Comparison of ENCODE assay signal across 8 mouse cellular contexts in genomic region chr17:35045807-35046680, GRCm38 (mm10). TPM values are rescaled to one million over a fixed set of nuclear protein-coding genes. Genes with fewer than 3 reads are reported as not detected.
DNase-seq lines count a peak whose midpoint lies in the region; ATAC-seq and TF ChIP-seq lines count a peak whose summit lies in the region.

No protein-coding gene starts in this region.

- TF ChIP-seq CTCF in heart, postnatal 0 days (IDR thresholded peaks at IDR 0.05; ENCODE audit: low read depth) = no peak
- TF ChIP-seq CTCF in MEL (IDR thresholded peaks at IDR 0.05 in 2 of 3, conservative IDR thresholded peaks at IDR 0.05 in 1 of 3; ENCODE audit: control insufficient read depth in 1 of 3, insufficient read depth in 1 of 3, low read depth in 2 of 3, low read length in 3 of 3, poor library complexity in 1 of 3, severe bottlenecking in 1 of 3) = no peak

- no peak for TF ChIP-seq EP300 in heart, postnatal 0 days (IDR thresholded peaks at IDR 0.05; ENCODE audit: low read depth)
- TF ChIP-seq EP300 in MEL (IDR thresholded peaks at IDR 0.05; ENCODE audit: low read depth in 1 of 2, low read length in 2 of 2) = 0 out of 4 replicates have a peak, but pooled peaks of 1 of the 2 experiments have one; percentile 42

- no peak for DNase-seq in heart, postnatal 0 days (ENCODE audit: low spot score)
- no peak for DNase-seq in heart, postnatal 4 days
- peak; percentile 57 for DNase-seq in MEL (ENCODE audit: low read depth, low spot score)
- DNase-seq in frontal cortex, postnatal 14 days (ENCODE audit: low spot score in 2 of 2) = no peak
- no peak for DNase-seq in cerebellum, adult 9-11 months
- no peak for DNase-seq in gastrocnemius, postnatal 36 days

- H3K4me3 ChIP-seq in heart, postnatal 0 days (ENCODE audit: low read depth, low read length) = peak overlapping the region; percentile 61
- peak overlapping the region; percentile 47 to 53 for H3K4me3 ChIP-seq in MEL (ENCODE audit: control insufficient read depth in 1 of 2, insufficient read depth in 1 of 2, low read depth in 2 of 2, low read length in 2 of 2)
- peak overlapping the region; percentile 48 for H3K4me3 ChIP-seq in forebrain, embryonic 15.5 days
- peak overlapping the region; percentile 76 for H3K4me3 ChIP-seq in liver, embryonic 16.5 days (ENCODE audit: low read depth, low read length)

- H3K9ac ChIP-seq in heart, postnatal 0 days (replicated peaks; ENCODE audit: low read depth, low read length) = peak overlapping the region; percentile 77
- peak overlapping the region; percentile 85 for H3K9ac ChIP-seq in MEL (ENCODE audit: control insufficient read depth, low read depth, low read length, poor library complexity, severe bottlenecking)
- H3K9ac ChIP-seq in forebrain, embryonic 15.5 days (replicated peaks) = peak overlapping the region; percentile 65
- peak overlapping the region; percentile 93 for H3K9ac ChIP-seq in liver, embryonic 16.5 days (ENCODE audit: low read depth, low read length)

- H3K27me3 ChIP-seq in heart, postnatal 0 days (ENCODE audit: control insufficient read depth, insufficient read depth, low read length) = no peaks in the 10 kb centered on the region
- no peaks in the 10 kb centered on the region for H3K27me3 ChIP-seq in MEL (ENCODE audit: control insufficient read depth in 1 of 2, insufficient read depth in 2 of 2, low read length in 2 of 2)
- H3K27me3 ChIP-seq in forebrain, embryonic 15.5 days = no peaks in the 10 kb centered on the region
- no peaks in the 10 kb centered on the region for H3K27me3 ChIP-seq in liver, embryonic 16.5 days (ENCODE audit: control insufficient read depth, insufficient read depth, low read depth, low read length)

- H3K27ac ChIP-seq in heart, postnatal 0 days (ENCODE audit: low read depth) = peak overlapping the region; percentile 93
- H3K27ac ChIP-seq in MEL (ENCODE audit: control insufficient read depth, low read depth, low read length) = peak overlapping the region; percentile 91
- H3K27ac ChIP-seq in forebrain, embryonic 15.5 days (replicated peaks) = peak overlapping the region; percentile 63
- peak overlapping the region; percentile 93 for H3K27ac ChIP-seq in liver, embryonic 16.5 days (ENCODE audit: low read length)

- H3K36me3 ChIP-seq in heart, postnatal 0 days (replicated peaks; ENCODE audit: control insufficient read depth, insufficient read depth, low read length) = no peaks in the 10 kb centered on the region
- peaks cover 0 to 28% of the 10 kb centered on the region in 2 experiments; a peak in 2 of 4 replicates for H3K36me3 ChIP-seq in MEL (ENCODE audit: control insufficient read depth in 1 of 2, insufficient read depth in 2 of 2, low read length in 2 of 2)
- H3K36me3 ChIP-seq in forebrain, embryonic 15.5 days = no peaks in the 10 kb centered on the region
- H3K36me3 ChIP-seq in liver, embryonic 16.5 days (ENCODE audit: control insufficient read depth, insufficient read depth) = no peaks in the 10 kb centered on the region

- peak; percentile 43 to 67; a peak in 3 of 4 replicates for TF ChIP-seq POLR2A in MEL (IDR thresholded peaks at IDR 0.05; ENCODE audit: control insufficient read depth in 1 of 2, insufficient read depth in 1 of 2, low read depth in 1 of 2, low read length in 2 of 2, poor library complexity in 1 of 2)

- 4% methylated on average over 48 of the region's 48 CpGs for WGBS in heart, postnatal 0 days
- 6% methylated on average over 48 of the region's 48 CpGs for WGBS in forebrain, embryonic 15.5 days
- 2% methylated on average over 48 of the region's 48 CpGs for WGBS in liver, embryonic 16.5 days (ENCODE audit: insufficient replicate concordance)

- no peak for TF ChIP-seq RAD21 in MEL (IDR thresholded peaks at IDR 0.05; ENCODE audit: low read depth, low read length)

- peak overlapping the region; percentile 96 for H3K4me2 ChIP-seq in heart, postnatal 0 days (ENCODE audit: low read depth, low read length)
- peak overlapping the region; percentile 84 for H3K4me2 ChIP-seq in forebrain, embryonic 15.5 days (replicated peaks)
- peak overlapping the region; percentile 99 for H3K4me2 ChIP-seq in liver, embryonic 16.5 days (ENCODE audit: low read depth, low read length)

- peaks cover 13% of the 10 kb centered on the region for H3K79me2 ChIP-seq in MEL (ENCODE audit: control insufficient read depth, insufficient read depth, low read length, poor library complexity)

- ATAC-seq in heart, postnatal 0 days (ENCODE audit: insufficient read depth, low read depth) = peak; percentile 52; the same call in 1 of the 2 replicates
- peak; percentile 79 for ATAC-seq in forebrain, embryonic 15.5 days (replicated peaks)
- ATAC-seq in liver, embryonic 16.5 days (ENCODE audit: low read depth) = no peak

- intact Hi-C loops in gastrocnemius, postnatal 36 days (cut with DNase I) = no loop called here

- H3K4me1 ChIP-seq in heart, postnatal 0 days (ENCODE audit: control insufficient read depth, insufficient read depth) = peaks cover 34% of the 10 kb centered on the region
- H3K4me1 ChIP-seq in MEL (ENCODE audit: control insufficient read depth in 1 of 2, insufficient read depth in 2 of 2, low read length in 2 of 2) = peaks cover 7 to 39% of the 10 kb centered on the region in 2 experiments
- H3K4me1 ChIP-seq in forebrain, embryonic 15.5 days = peaks cover 30% of the 10 kb centered on the region
- peaks cover 65% of the 10 kb centered on the region for H3K4me1 ChIP-seq in liver, embryonic 16.5 days (ENCODE audit: control insufficient read depth, low read depth, low read length)

- no peaks in the 10 kb centered on the region for H3K9me3 ChIP-seq in heart, postnatal 0 days (replicated peaks; ENCODE audit: control insufficient read depth, low read length)
- H3K9me3 ChIP-seq in MEL (replicated peaks; ENCODE audit: insufficient read depth, low read length) = no peaks in the 10 kb centered on the region
- H3K9me3 ChIP-seq in forebrain, embryonic 15.5 days = no peaks in the 10 kb centered on the region
- H3K9me3 ChIP-seq in liver, embryonic 16.5 days (replicated peaks; ENCODE audit: control insufficient read depth, low read length) = no peaks in the 10 kb centered on the region

RNA-seq across cellular contexts. Expression of gene Msh5, which starts 0.5 kb away (rescaled TPM):
- total RNA-seq in heart, postnatal 0 days (2014; rRNA removed; ENCODE audit: low replicate concordance) = 1.2 and 5.0 TPM in 2 replicates
- 1.4 and 1.7 TPM in 2 replicates for polyA plus RNA-seq in heart, postnatal 0 days (2015; fragmentation: Nextera tagmentation; extraction: Ambion mirVana)
- 1 to 10 TPM; 4.0 to 6.5 TPM for total RNA-seq in heart, postnatal 4 days (2021)
- 17.9 and 26.3 TPM in 2 replicates for total RNA-seq in MEL (2012; rRNA removed)
- polyA plus RNA-seq in MEL (2012; ENCODE audit: insufficient read depth in 1 of 2, insufficient read length in 2 of 2, low read depth in 1 of 2, low replicate concordance in 2 of 2, missing spikeins in 1 of 2) = 10 to 100 TPM in 1 of 2 experiments, not detected in 1; 29.0 TPM
- polyA plus RNA-seq in forebrain, embryonic 15.5 days (2015; fragmentation: Nextera tagmentation; extraction: Ambion mirVana) = 2.8 and 3.2 TPM in 2 replicates
- 4.2 and 4.6 TPM in 2 replicates for polyA plus RNA-seq in liver, embryonic 16.5 days (2015; fragmentation: Nextera tagmentation; extraction: Ambion mirVana)
- total RNA-seq in gastrocnemius, postnatal 36 days (2021) = under 1 TPM; 0.20 to 0.35 TPM

RNA-seq across cellular contexts. Expression of gene Clic1, which starts 3.7 kb away (rescaled TPM):
- 194 and 223 TPM in 2 replicates for total RNA-seq in heart, postnatal 0 days (2014; rRNA removed; ENCODE audit: low replicate concordance)
- polyA plus RNA-seq in heart, postnatal 0 days (2015; fragmentation: Nextera tagmentation; extraction: Ambion mirVana) = 203 and 205 TPM in 2 replicates
- 100 to 1,000 TPM; 166 to 167 TPM for total RNA-seq in heart, postnatal 4 days (2021)
- total RNA-seq in MEL (2012; rRNA removed) = 285 and 333 TPM in 2 replicates
- 100 to 1,000 TPM; 309 to 335 TPM for polyA plus RNA-seq in MEL (2012; ENCODE audit: insufficient read depth in 1 of 2, insufficient read length in 2 of 2, low read depth in 1 of 2, low replicate concordance in 2 of 2, missing spikeins in 1 of 2)
- 98.4 and 100 TPM in 2 replicates for polyA plus RNA-seq in forebrain, embryonic 15.5 days (2015; fragmentation: Nextera tagmentation; extraction: Ambion mirVana)
- polyA plus RNA-seq in liver, embryonic 16.5 days (2015; fragmentation: Nextera tagmentation; extraction: Ambion mirVana) = 112 and 121 TPM in 2 replicates
- total RNA-seq in gastrocnemius, postnatal 36 days (2021) = 10 to 100 TPM; 10.9 to 12.0 TPM

RNA-seq across cellular contexts. Expression of gene Ddah2, which starts 12.8 kb away (rescaled TPM):
- 97.1 and 114 TPM in 2 replicates for total RNA-seq in heart, postnatal 0 days (2014; rRNA removed; ENCODE audit: low replicate concordance)
- 128 and 130 TPM in 2 replicates for polyA plus RNA-seq in heart, postnatal 0 days (2015; fragmentation: Nextera tagmentation; extraction: Ambion mirVana)
- total RNA-seq in heart, postnatal 4 days (2021) = 100 to 1,000 TPM; 104 to 106 TPM
- 9.9 and 11.1 TPM in 2 replicates for total RNA-seq in MEL (2012; rRNA removed)
- 1 to 10 TPM in 1 of 2 experiments, not detected in 1; 8.6 TPM for polyA plus RNA-seq in MEL (2012; ENCODE audit: insufficient read depth in 1 of 2, insufficient read length in 2 of 2, low read depth in 1 of 2, low replicate concordance in 2 of 2, missing spikeins in 1 of 2)
- polyA plus RNA-seq in forebrain, embryonic 15.5 days (2015; fragmentation: Nextera tagmentation; extraction: Ambion mirVana) = 540 and 556 TPM in 2 replicates
- 16.3 and 18.1 TPM in 2 replicates for polyA plus RNA-seq in liver, embryonic 16.5 days (2015; fragmentation: Nextera tagmentation; extraction: Ambion mirVana)
- total RNA-seq in gastrocnemius, postnatal 36 days (2021) = 1 to 10 TPM; 8.4 to 8.9 TPM

RNA-seq across cellular contexts. Expression of gene Sapcd1, which starts 18.2 kb away (rescaled TPM):
- 2.1 and 9.6 TPM in 2 replicates for total RNA-seq in heart, postnatal 0 days (2014; rRNA removed; ENCODE audit: low replicate concordance)
- 0.77 and 1.2 TPM in 2 replicates for polyA plus RNA-seq in heart, postnatal 0 days (2015; fragmentation: Nextera tagmentation; extraction: Ambion mirVana)
- 1 to 10 TPM in 1 of 2 experiments, under 1 TPM in 1; 0.74 to 1.3 TPM for total RNA-seq in heart, postnatal 4 days (2021)
- 161 and 164 TPM in 2 replicates for total RNA-seq in MEL (2012; rRNA removed)
- polyA plus RNA-seq in MEL (2012; ENCODE audit: insufficient read depth in 1 of 2, insufficient read length in 2 of 2, low read depth in 1 of 2, low replicate concordance in 2 of 2, missing spikeins in 1 of 2) = 100 to 1,000 TPM in 1 of 2 experiments, not detected in 1; 124 TPM
- 5.8 and 5.9 TPM in 2 replicates for polyA plus RNA-seq in forebrain, embryonic 15.5 days (2015; fragmentation: Nextera tagmentation; extraction: Ambion mirVana)
- 2.2 and 2.6 TPM in 2 replicates for polyA plus RNA-seq in liver, embryonic 16.5 days (2015; fragmentation: Nextera tagmentation; extraction: Ambion mirVana)
- total RNA-seq in gastrocnemius, postnatal 36 days (2021) = not detected

RNA-seq across cellular contexts. Expression of gene Ly6g6c, which starts 19.1 kb away (rescaled TPM):
- not detected in 2 replicates for total RNA-seq in heart, postnatal 0 days (2014; rRNA removed; ENCODE audit: low replicate concordance)
- polyA plus RNA-seq in heart, postnatal 0 days (2015; fragmentation: Nextera tagmentation; extraction: Ambion mirVana) = not detected in 2 replicates
- total RNA-seq in heart, postnatal 4 days (2021) = not detected
- not detected in 2 replicates for total RNA-seq in MEL (2012; rRNA removed)
- polyA plus RNA-seq in MEL (2012; ENCODE audit: insufficient read depth in 1 of 2, insufficient read length in 2 of 2, low read depth in 1 of 2, low replicate concordance in 2 of 2, missing spikeins in 1 of 2) = under 1 TPM in 1 of 2 experiments, not detected in 1; 0.24 TPM
- not detected in 2 replicates for polyA plus RNA-seq in forebrain, embryonic 15.5 days (2015; fragmentation: Nextera tagmentation; extraction: Ambion mirVana)
- 0.24 and 0.37 TPM in 2 replicates for polyA plus RNA-seq in liver, embryonic 16.5 days (2015; fragmentation: Nextera tagmentation; extraction: Ambion mirVana)
- not detected for total RNA-seq in gastrocnemius, postnatal 36 days (2021)

Comparison
In these comparisons a context has a peak if more than half of its experiments do, and no peak if none do; other contexts are left out.
1. RNA of gene Clic1, which starts 3.7 kb away (total RNA-seq): 285 to 333 TPM in MEL, 194 to 223 TPM in heart, postnatal 0 days and 166 to 167 TPM in heart, postnatal 4 days; 10.9 to 12.0 TPM in gastrocnemius, postnatal 36 days; every median in the first group is over 10 times any median in the second.
2. Peak in every context shown above with its lines, with median percentiles within 50 percentile points of each other: H3K27ac ChIP-seq, H3K4me2 ChIP-seq, H3K4me3 ChIP-seq and H3K9ac ChIP-seq.